Mouse (Mus musculus): ENCODE measurements around the gene Nup88. TPM values are rescaled to one million over a fixed set of nuclear protein-coding genes. Genes with fewer than 3 reads are reported as not detected.
A peak's percentile ranks its signal among the peaks of the same experiment; 100 is the strongest.

Gene Nup88
- polyA plus RNA-seq (2012; ENCODE audit: insufficient read depth, insufficient read length, missing spikeins), result 54.1 and 56.2 TPM in 2 replicates

- Histone ChIP-seq H3K4me3 (ENCODE audit: insufficient read depth, low read length) (peak within 1 kb of the TSS; percentile 97), H3K4me1 (ENCODE audit: control insufficient read depth, insufficient read depth, low read length) (peaks cover 7% of the 10 kb centered on the region; the same call in 1 of the 2 replicates), H3K27ac (ENCODE audit: insufficient read depth, low read depth, low read length) (peak within 1 kb of the TSS; percentile 83)
- no peak for TF ChIP-seq POLR2A (IDR thresholded peaks at IDR 0.05; ENCODE audit: borderline replicate concordance, low read depth, low read length)
- TF ChIP-seq CTCF (IDR thresholded peaks at IDR 0.05; ENCODE audit: low read depth, low read length), result no peak
Measured at GRCm38 (mm10) chr11:70969821-70970559, at the start of gene Nup88, which contains the start of gene Rpain. Gene Nup88, minus strand, starts transcription at chr11:70969973. Gene Rpain, plus strand, starts transcription at chr11:70970213.

GRCm38 (mm10) chr11:71018416-71019200, 48.8 kb upstream of the Nup88 start:
- peak overlapping the region; percentile 85 for H3K4me3 ChIP-seq (ENCODE audit: insufficient read depth, low read length)
- H3K4me1 ChIP-seq (ENCODE audit: control insufficient read depth, insufficient read depth, low read length), result peaks cover 16% of the 10 kb centered on the region
- H3K27ac ChIP-seq (ENCODE audit: insufficient read depth, low read depth, low read length), result peak overlapping the region; percentile 67
- TF ChIP-seq CTCF (IDR thresholded peaks at IDR 0.05; ENCODE audit: low read depth, low read length), result no peak
- no peak for TF ChIP-seq POLR2A (IDR thresholded peaks at IDR 0.05; ENCODE audit: borderline replicate concordance, low read depth, low read length)

DNA sequence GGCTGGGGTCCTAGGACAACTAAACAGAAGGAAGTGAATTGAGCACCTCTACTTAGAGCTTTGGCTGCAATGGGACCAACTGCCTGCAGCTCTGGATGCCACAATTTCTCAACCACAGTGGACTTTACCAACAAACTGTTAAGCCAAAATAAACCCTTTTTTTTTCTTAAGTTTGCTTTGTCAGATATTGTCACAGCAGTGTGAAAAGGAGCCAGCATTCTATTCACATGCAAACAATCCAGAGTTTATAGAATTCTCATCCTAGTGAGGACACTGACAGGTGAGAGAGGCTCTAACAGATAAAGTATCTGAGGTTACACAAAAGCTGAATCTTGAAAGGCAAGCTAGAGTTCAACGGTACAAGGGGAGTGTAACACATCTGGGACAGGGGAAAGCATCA, 47.3 kb upstream of the Nup88 start:
- Histone ChIP-seq H3K27ac (ENCODE audit: insufficient read depth, low read depth, low read length) (no peak overlapping the region), H3K4me1 (ENCODE audit: control insufficient read depth, insufficient read depth, low read length) (peaks cover 16% of the 10 kb centered on the region), H3K4me3 (ENCODE audit: insufficient read depth, low read length) (no peak overlapping the region)
- TF ChIP-seq CTCF (IDR thresholded peaks at IDR 0.05; ENCODE audit: low read depth, low read length), result no peak
- TF ChIP-seq POLR2A (IDR thresholded peaks at IDR 0.05; ENCODE audit: borderline replicate concordance, low read depth, low read length), result no peak

DNA sequence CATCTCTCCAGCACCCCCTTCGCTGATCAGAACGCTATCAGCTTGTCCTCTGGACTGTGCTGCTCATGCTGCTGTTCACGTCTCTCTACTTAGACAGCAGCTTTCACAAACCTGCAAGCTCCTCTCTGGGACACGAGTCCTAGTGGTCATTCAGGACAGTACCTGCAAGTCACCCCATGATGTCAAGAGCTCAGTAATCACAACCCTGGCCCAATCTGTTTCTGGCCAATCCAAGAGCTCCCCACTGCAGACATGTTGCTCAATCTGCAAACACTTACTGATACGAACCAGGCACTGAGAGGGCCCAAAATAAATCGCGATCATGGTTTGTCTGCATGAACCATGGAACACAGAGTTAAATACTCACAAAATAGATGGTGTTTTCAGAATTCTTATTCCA, 43.0 kb upstream of the Nup88 start:
- TF ChIP-seq POLR2A (IDR thresholded peaks at IDR 0.05; ENCODE audit: borderline replicate concordance, low read depth, low read length) (no peak), CTCF (IDR thresholded peaks at IDR 0.05; ENCODE audit: low read depth, low read length) (no peak)
- Histone ChIP-seq H3K4me1 (ENCODE audit: control insufficient read depth, insufficient read depth, low read length) (peaks cover 16% of the 10 kb centered on the region), H3K4me3 (ENCODE audit: insufficient read depth, low read length) (no peak overlapping the region), H3K27ac (ENCODE audit: insufficient read depth, low read depth, low read length) (no peak overlapping the region)

GRCm38 (mm10) chr11:71008321-71008720, 38.5 kb upstream of the Nup88 start:
- Histone ChIP-seq H3K4me1 (ENCODE audit: control insufficient read depth, insufficient read depth, low read length) (peaks cover 16% of the 10 kb centered on the region), H3K4me3 (ENCODE audit: insufficient read depth, low read length) (no peak overlapping the region), H3K27ac (ENCODE audit: insufficient read depth, low read depth, low read length) (peak overlapping the region; percentile 73)
- TF ChIP-seq CTCF (IDR thresholded peaks at IDR 0.05; ENCODE audit: low read depth, low read length) (no peak), POLR2A (IDR thresholded peaks at IDR 0.05; ENCODE audit: borderline replicate concordance, low read depth, low read length) (no peak)

GRCm38 (mm10) chr11:71007831-71008230, 38.1 kb upstream of the Nup88 start:
- no peak overlapping the region for H3K4me3 ChIP-seq (ENCODE audit: insufficient read depth, low read length)
- TF ChIP-seq POLR2A (IDR thresholded peaks at IDR 0.05; ENCODE audit: borderline replicate concordance, low read depth, low read length) (no peak), CTCF (IDR thresholded peaks at IDR 0.05; ENCODE audit: low read depth, low read length) (no peak)
- peaks cover 18% of the 10 kb centered on the region for H3K4me1 ChIP-seq (ENCODE audit: control insufficient read depth, insufficient read depth, low read length)
- peak overlapping the region; percentile 73 for H3K27ac ChIP-seq (ENCODE audit: insufficient read depth, low read depth, low read length)

GRCm38 (mm10) chr11:71007026-71007425, 37.3 kb upstream of the Nup88 start:
- Histone ChIP-seq H3K4me1 (ENCODE audit: control insufficient read depth, insufficient read depth, low read length) (peaks cover 24% of the 10 kb centered on the region), H3K27ac (ENCODE audit: insufficient read depth, low read depth, low read length) (no peak overlapping the region), H3K4me3 (ENCODE audit: insufficient read depth, low read length) (no peak overlapping the region)
- TF ChIP-seq CTCF (IDR thresholded peaks at IDR 0.05; ENCODE audit: low read depth, low read length) (no peak), POLR2A (IDR thresholded peaks at IDR 0.05; ENCODE audit: borderline replicate concordance, low read depth, low read length) (no peak)

GRCm38 (mm10) chr11:71005046-71005445, 35.3 kb upstream of the Nup88 start:
- no peak overlapping the region for H3K27ac ChIP-seq (ENCODE audit: insufficient read depth, low read depth, low read length)
- TF ChIP-seq POLR2A (IDR thresholded peaks at IDR 0.05; ENCODE audit: borderline replicate concordance, low read depth, low read length), result no peak
- TF ChIP-seq CTCF (IDR thresholded peaks at IDR 0.05; ENCODE audit: low read depth, low read length), result no peak
- H3K4me1 ChIP-seq (ENCODE audit: control insufficient read depth, insufficient read depth, low read length), result peaks cover 24% of the 10 kb centered on the region
- no peak overlapping the region for H3K4me3 ChIP-seq (ENCODE audit: insufficient read depth, low read length)

DNA sequence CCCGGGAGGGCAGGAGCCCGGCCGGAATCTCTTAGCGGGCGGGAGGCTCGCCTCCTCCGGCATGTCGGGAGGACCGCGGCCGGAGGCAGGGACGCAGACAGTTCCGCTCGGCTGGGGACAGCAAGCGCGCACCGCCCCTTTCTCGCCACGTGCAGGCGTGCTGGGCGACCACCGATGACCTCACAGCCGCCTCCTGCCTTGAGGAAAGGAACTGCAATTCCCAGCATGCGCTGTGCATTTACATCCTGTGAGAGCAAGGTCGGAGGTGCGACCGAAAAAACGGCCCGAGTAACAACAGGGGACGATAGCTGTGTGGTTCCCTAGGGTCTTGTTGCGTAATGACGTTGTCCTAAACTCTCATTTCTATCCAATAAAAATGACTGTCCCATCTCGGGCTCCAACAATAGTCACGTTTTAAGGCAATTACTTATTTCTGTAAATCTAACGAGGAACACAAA, 34.6 kb upstream of the Nup88 start, which contains the start of gene Dhx33:
Gene Dhx33, minus strand, starts transcription at position 122 of the 458 bp plus-strand sequence.
- H3K27ac ChIP-seq (ENCODE audit: insufficient read depth, low read depth, low read length), result peak within 1 kb of the TSS; percentile 65
- peak within 1 kb of the TSS; percentile 96 for H3K4me3 ChIP-seq (ENCODE audit: insufficient read depth, low read length)
- no peak for TF ChIP-seq POLR2A (IDR thresholded peaks at IDR 0.05; ENCODE audit: borderline replicate concordance, low read depth, low read length)
- no peak for TF ChIP-seq CTCF (IDR thresholded peaks at IDR 0.05; ENCODE audit: low read depth, low read length)
- H3K4me1 ChIP-seq (ENCODE audit: control insufficient read depth, insufficient read depth, low read length), result peaks cover 21% of the 10 kb centered on the region
